In genomic region chr9:40625341-40625740, GRCm38 (mm10) we compare ENCODE assay signal across 29 mouse cellular contexts. TPM values are rescaled to one million over a fixed set of nuclear protein-coding genes. Genes with fewer than 3 reads are reported as not detected.
"Had no signal": no experiment of that assay in that cellular context is flagged by ENCODE, and none has a peak within 500 bp of the region (broad histone marks: within the 10 kb centered on the region; RNA-seq: fewer than 3 reads in every experiment).

No protein-coding gene starts in this region.

- H3K4me1 ChIP-seq: intestine, embryonic 15.5 days; limb, embryonic 12.5 days; limb, embryonic 15.5 days; liver, embryonic 12.5 days had no signal

- DNase-seq: left cerebral cortex, postnatal 4 days; lung, adult 2 months; lung, postnatal 14 days; lung, postnatal 4 days; midbrain, embryonic 14.5 days; right cerebral cortex, adult 18-20 months; right cerebral cortex, postnatal 14 days; right cerebral cortex, postnatal 4 days; thymus, adult 2 months; thymus, postnatal 14 days; thymus, postnatal 4 days had no signal

- ATAC-seq: hindbrain, embryonic 16.5 days; intestine, embryonic 15.5 days; liver, embryonic 12.5 days had no signal

- H3K4me3 ChIP-seq: intestine, embryonic 15.5 days; limb, embryonic 12.5 days; limb, embryonic 15.5 days; liver, embryonic 12.5 days; liver, embryonic 15.5 days; neural tube, embryonic 12.5 days; neural tube, embryonic 15.5 days had no signal

- H3K36me3 ChIP-seq: intestine, embryonic 15.5 days; limb, embryonic 12.5 days; limb, embryonic 15.5 days; liver, embryonic 12.5 days; liver, embryonic 15.5 days; neural tube, embryonic 12.5 days; neural tube, embryonic 15.5 days had no signal

- H3K9me3 ChIP-seq: intestine, embryonic 15.5 days; limb, embryonic 12.5 days; limb, embryonic 15.5 days; liver, embryonic 12.5 days; liver, embryonic 15.5 days; neural tube, embryonic 12.5 days; neural tube, embryonic 15.5 days had no signal

- H3K9ac ChIP-seq: intestine, embryonic 15.5 days; limb, embryonic 12.5 days; limb, embryonic 15.5 days; liver, embryonic 12.5 days; liver, embryonic 15.5 days; neural tube, embryonic 12.5 days; neural tube, embryonic 15.5 days had no signal

- H3K27me3 ChIP-seq: intestine, embryonic 15.5 days; neural tube, embryonic 12.5 days; neural tube, embryonic 15.5 days had no signal

- H3K4me2 ChIP-seq: intestine, embryonic 15.5 days; limb, embryonic 12.5 days; limb, embryonic 15.5 days; liver, embryonic 12.5 days; liver, embryonic 15.5 days; neural tube, embryonic 12.5 days; neural tube, embryonic 15.5 days had no signal

- H3K27ac ChIP-seq: intestine, embryonic 15.5 days; kidney, postnatal 0 days; limb, embryonic 12.5 days; limb, embryonic 15.5 days; liver, embryonic 12.5 days; liver, embryonic 15.5 days; neural tube, embryonic 12.5 days; neural tube, embryonic 15.5 days; stomach, postnatal 0 days had no signal

RNA-seq across cellular contexts. Expression of gene Gm21915, which starts 45.1 kb away (rescaled TPM):
- total RNA-seq: layer of hippocampus, adult 18-20 months; layer of hippocampus, postnatal 14 days; left cerebral cortex, adult 8-10 months; left cerebral cortex, postnatal 14 days; left cerebral cortex, postnatal 4 days; megakaryocyte progenitor cell, adult 5-6 weeks; megakaryocyte-erythroid progenitor cell, adult 5-6 weeks had no signal
- polyA plus RNA-seq: hindbrain, embryonic 16.5 days; intestine, embryonic 15.5 days; kidney, postnatal 0 days; limb, embryonic 12.5 days; limb, embryonic 15.5 days; liver, embryonic 12.5 days; liver, embryonic 15.5 days; lung, adult 2 months; lung, embryonic 16.5 days; midbrain, embryonic 14.5 days; neural tube, embryonic 12.5 days; neural tube, embryonic 15.5 days; stomach, embryonic 14.5 days; stomach, postnatal 0 days; thymus, adult 2 months had no signal
